Mouse (Mus musculus): ENCODE data around the gene Gm5901. TPM values are rescaled to one million over a fixed set of nuclear protein-coding genes. Genes with fewer than 3 reads are reported as not detected.
"Not testable (repeated sequence)": the region's sequence is repeated elsewhere in the genome, so short reads cannot be mapped to it uniquely, and the experiment has no call there.

Gm5901 gene
- polyA plus RNA-seq, 1 experiment from 2014 or later: not detected

DNA sequence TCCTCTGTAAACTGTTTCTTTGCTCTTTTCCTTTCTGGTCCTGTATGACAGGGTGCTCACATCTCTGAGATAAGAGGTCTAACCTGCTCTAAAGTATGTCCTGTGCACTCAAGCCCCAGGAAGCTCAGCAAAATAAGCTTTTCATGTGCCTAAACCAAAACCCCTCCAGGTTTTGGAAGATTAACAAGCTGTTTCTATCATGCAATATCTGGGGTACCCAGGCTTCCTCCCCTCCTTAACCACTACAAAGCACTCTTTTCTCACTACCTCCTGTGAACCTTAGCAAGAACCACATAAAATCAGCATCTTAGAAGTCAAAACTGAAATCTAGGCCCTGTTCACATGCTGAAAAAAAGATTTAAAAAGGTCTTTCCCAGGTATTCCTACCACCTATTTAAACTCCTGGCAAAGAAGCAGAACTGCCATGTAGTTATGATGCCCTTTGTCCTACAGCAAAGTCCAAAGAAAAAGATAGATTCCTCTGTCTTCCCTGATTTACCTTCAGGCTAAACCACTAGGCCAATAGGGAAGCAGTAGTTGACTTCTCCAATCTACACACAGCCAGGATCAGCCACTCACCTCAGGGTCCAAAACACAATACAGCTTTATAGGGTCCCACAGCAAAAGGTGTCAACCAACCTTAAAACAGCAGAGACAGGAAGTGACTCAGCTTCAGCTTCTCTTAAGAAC is 20.4 kb downstream of the Gm5901 start:
- Histone ChIP-seq H3K4me1 (ENCODE audit: control insufficient read depth, insufficient read depth, low read length) (peaks cover 6% of the 10 kb centered on the region), H3K27me3 (ENCODE audit: control insufficient read depth, insufficient read depth, low read length) (no peaks in the 10 kb centered on the region), H3K36me3 (ENCODE audit: control insufficient read depth, insufficient read depth, low read length) (0 out of 2 replicates have a peak, but pooled peaks cover 1% of the 10 kb centered on the region), H3K27ac (ENCODE audit: low read depth, low read length) (no peak overlapping the region), H3K4me3 (ENCODE audit: low read depth, low read length) (no peak overlapping the region), H3K9me3 (ENCODE audit: control insufficient read depth, low read length) (no peaks in the 10 kb centered on the region), H3K9ac (replicated peaks; ENCODE audit: low read depth, low read length) (no peak overlapping the region), H3K4me2 (ENCODE audit: low read depth, low read length) (no peak overlapping the region)
- ATAC-seq (ENCODE audit: low read depth): no peak

DNA sequence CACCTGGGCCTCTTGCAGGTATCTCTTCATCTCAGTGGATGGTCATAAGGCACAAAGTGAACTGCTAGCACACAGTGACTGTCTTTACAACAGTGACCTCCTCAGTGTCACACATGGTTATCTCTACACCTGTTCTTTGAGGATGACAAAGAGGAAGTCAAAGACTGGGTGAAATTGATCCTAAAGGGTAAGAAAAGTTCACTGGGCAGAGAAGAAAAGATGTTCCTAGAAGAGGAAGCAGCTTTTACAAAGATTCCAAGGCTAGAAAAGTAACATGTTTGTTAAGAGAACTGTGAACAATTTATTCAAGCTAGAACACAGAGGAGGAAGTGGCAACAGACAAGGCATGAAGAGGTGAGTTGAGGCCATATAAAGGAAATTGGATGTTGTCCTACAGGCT is 21.3 kb downstream of the Gm5901 start:
- Histone ChIP-seq H3K9me3 (ENCODE audit: control insufficient read depth, low read length) (no peaks in the 10 kb centered on the region), H3K4me2 (ENCODE audit: low read depth, low read length) (no peak overlapping the region), H3K27me3 (ENCODE audit: control insufficient read depth, insufficient read depth, low read length) (no peaks in the 10 kb centered on the region), H3K4me3 (ENCODE audit: low read depth, low read length) (no peak overlapping the region), H3K4me1 (ENCODE audit: control insufficient read depth, insufficient read depth, low read length) (peaks cover 8% of the 10 kb centered on the region), H3K36me3 (ENCODE audit: control insufficient read depth, insufficient read depth, low read length) (no peaks in the 10 kb centered on the region), H3K27ac (ENCODE audit: low read depth, low read length) (no peak overlapping the region), H3K9ac (replicated peaks; ENCODE audit: low read depth, low read length) (no peak overlapping the region)
- ATAC-seq (ENCODE audit: low read depth): no peak

DNA sequence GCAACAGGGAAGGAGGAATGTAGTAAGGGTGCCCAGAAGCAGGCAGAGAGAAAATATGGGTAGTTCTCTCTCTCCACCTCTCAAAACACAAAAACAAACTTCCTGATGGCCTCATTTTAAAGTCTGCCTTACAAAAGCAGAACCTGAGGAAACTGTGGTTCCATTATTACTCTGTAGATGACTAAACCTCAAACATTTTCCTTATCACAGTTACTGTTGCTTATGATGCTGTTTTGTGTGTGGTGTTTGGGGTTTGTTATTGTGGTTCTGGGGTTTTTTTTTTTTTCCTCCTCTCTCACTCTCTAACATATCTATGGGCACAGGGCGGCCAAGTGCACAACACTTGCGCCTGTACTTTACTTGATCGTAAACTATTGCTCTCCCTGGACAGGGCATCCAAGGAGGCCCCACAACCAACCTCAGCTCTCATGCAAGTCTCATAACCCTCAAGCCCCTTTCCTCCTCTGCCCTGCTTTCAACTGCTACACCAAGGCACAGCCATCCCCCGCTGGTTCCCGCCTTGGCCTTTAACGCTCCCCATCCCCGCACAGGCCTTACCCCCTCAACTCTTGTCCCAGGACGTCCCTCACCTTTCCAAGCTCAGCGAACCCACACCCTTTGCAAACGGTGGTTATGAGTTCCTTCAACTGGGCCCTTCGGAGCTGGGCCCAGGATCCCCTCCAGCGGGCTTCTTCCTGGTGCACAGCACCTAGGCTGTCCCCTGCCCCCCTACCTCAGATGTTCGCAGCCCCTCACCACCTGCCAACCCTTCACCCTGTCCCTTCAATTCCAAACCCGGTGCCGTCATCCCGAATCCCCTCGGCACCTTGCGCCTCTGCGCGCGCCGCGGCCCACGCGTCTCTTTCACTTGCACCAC is 24.5 kb downstream of the Gm5901 start:
- peak overlapping the region; percentile 59 for H3K4me2 ChIP-seq (ENCODE audit: low read depth, low read length)
- peak; percentile 62 for ATAC-seq (ENCODE audit: low read depth)
- no peaks in the 10 kb centered on the region for H3K9me3 ChIP-seq (ENCODE audit: control insufficient read depth, low read length)
- peak overlapping the region; percentile 76 for H3K9ac ChIP-seq (replicated peaks; ENCODE audit: low read depth, low read length)
- no peaks in the 10 kb centered on the region for H3K36me3 ChIP-seq (ENCODE audit: control insufficient read depth, insufficient read depth, low read length)
- H3K27ac ChIP-seq (ENCODE audit: low read depth, low read length): peak overlapping the region; percentile 64; the same call in 1 of the 2 replicates
- H3K27me3 ChIP-seq (ENCODE audit: control insufficient read depth, insufficient read depth, low read length): no peaks in the 10 kb centered on the region
- WGBS: under 1% methylated on average over 25 of the region's 25 CpGs
- H3K4me3 ChIP-seq (ENCODE audit: low read depth, low read length): peak overlapping the region; percentile 77
- H3K4me1 ChIP-seq (ENCODE audit: control insufficient read depth, insufficient read depth, low read length): peaks cover 9% of the 10 kb centered on the region

DNA sequence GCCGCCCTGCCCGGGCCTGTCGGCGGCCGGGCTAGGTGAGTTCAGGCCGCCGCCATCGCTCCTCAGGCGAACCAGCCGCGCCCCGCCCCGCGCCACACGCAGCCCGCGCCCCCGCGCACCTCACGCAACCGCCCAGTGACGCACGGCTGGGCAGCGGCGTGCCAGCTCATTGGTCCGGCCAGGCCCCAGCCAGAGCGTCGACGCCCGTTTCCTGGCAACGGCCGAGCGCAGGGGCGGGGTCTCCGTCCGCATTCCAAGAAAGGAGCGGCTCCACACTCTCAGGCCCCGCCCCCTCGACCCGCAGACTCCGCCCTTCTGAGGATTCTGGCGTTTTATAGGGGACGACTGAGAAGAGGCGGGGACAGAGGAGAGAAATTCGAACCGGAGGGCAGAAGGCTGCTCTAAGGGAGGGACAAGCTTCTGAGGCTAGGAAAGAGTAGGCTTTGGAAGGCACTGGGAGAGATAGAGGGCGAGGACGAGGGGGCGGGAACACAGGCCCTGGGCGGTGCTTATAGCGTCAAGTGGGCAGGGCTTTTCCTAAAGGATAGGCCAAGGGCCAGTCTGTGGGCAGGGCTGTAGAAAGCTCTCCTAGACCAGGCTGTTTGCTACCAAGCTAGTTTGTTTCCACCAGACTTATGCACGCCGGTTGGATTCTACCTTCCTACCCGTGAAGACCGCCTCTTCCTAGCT is 25.2 kb downstream of the Gm5901 start, which contains the start of gene Fam160a2:
Gene Fam160a2, minus strand, starts transcription at position 120 of the 690 bp plus-strand sequence.
- WGBS: under 1% methylated on average over 51 of the region's 55 CpGs
- Histone ChIP-seq H3K9me3 (ENCODE audit: control insufficient read depth, low read length) (no peaks in the 10 kb centered on the region), H3K4me1 (ENCODE audit: control insufficient read depth, insufficient read depth, low read length) (peaks cover 9% of the 10 kb centered on the region), H3K4me2 (ENCODE audit: low read depth, low read length) (peak within 1 kb of the TSS; percentile 59), H3K9ac (replicated peaks; ENCODE audit: low read depth, low read length) (peak within 1 kb of the TSS; percentile 76), H3K36me3 (ENCODE audit: control insufficient read depth, insufficient read depth, low read length) (no peaks in the 10 kb centered on the region), H3K4me3 (ENCODE audit: low read depth, low read length) (peak within 1 kb of the TSS; percentile 77), H3K27me3 (ENCODE audit: control insufficient read depth, insufficient read depth, low read length) (no peaks in the 10 kb centered on the region), H3K27ac (ENCODE audit: low read depth, low read length) (peak within 1 kb of the TSS; percentile 75)
- peak; percentile 99 for ATAC-seq (ENCODE audit: low read depth)

DNA sequence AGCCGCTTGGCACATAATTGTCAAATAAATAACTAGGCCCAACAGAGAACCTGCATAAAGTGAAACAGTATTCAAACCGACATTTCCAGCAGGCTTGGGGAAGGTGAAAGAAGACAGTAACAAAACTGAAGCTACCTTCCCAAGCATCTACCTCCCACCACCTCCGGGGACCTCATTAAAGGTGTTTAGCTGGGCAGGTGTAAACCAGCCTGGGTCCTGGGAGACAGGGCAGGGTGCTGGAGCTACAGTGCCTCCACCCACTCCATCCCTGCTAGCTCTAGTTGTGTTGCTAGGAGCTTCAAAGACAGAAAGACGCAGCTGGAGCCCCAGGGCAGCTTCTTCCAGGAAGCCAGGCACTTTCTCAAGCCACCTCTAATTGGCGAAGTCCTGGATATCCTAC is 29.4 kb downstream of the Gm5901 start, which contains the start of gene Cnga4:
Gene Cnga4, plus strand, starts transcription at position 301 of the 400 bp plus-strand sequence.
- WGBS: 73% methylated on average over 5 of the region's 5 CpGs
- Histone ChIP-seq H3K4me1 (ENCODE audit: control insufficient read depth, insufficient read depth, low read length) (peaks cover 3% of the 10 kb centered on the region; the same call in 1 of the 2 replicates), H3K4me3 (ENCODE audit: low read depth, low read length) (no peak within 1 kb of the TSS), H3K9me3 (ENCODE audit: control insufficient read depth, low read length) (no peaks in the 10 kb centered on the region), H3K27me3 (ENCODE audit: control insufficient read depth, insufficient read depth, low read length) (no peaks in the 10 kb centered on the region), H3K36me3 (ENCODE audit: control insufficient read depth, insufficient read depth, low read length) (no peaks in the 10 kb centered on the region), H3K27ac (ENCODE audit: low read depth, low read length) (no peak within 1 kb of the TSS), H3K4me2 (ENCODE audit: low read depth, low read length) (no peak within 1 kb of the TSS), H3K9ac (replicated peaks; ENCODE audit: low read depth, low read length) (no peak within 1 kb of the TSS)
- ATAC-seq (ENCODE audit: low read depth): no peak

DNA sequence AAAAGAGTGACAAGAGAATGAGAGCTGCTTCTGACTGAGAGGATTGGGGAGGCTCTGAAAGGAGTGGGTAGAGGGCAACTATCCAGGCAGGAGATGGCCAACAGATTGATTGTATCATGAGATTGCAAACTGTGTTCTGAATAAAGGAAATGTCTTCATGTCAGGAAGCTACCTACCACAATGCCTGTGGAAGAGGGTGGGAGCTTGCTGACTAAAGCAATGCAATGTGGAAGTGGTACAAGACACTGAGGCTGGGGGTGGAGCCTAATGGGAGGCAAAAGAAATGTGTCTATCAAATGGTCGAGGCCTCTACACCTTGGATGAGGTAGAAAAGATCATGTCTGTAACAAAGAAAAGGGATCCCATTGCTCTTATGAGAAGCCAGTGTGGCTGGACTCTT is 31.5 kb downstream of the Gm5901 start:
- no peak for ATAC-seq (ENCODE audit: low read depth)
- 71% methylated on average over 1 of the region's 1 CpGs for WGBS
- no peaks in the 10 kb centered on the region for H3K36me3 ChIP-seq (ENCODE audit: control insufficient read depth, insufficient read depth, low read length)
- no peak overlapping the region for H3K27ac ChIP-seq (ENCODE audit: low read depth, low read length)
- H3K4me2 ChIP-seq (ENCODE audit: low read depth, low read length): no peak overlapping the region
- H3K9me3 ChIP-seq (ENCODE audit: control insufficient read depth, low read length): no peaks in the 10 kb centered on the region
- H3K4me1 ChIP-seq (ENCODE audit: control insufficient read depth, insufficient read depth, low read length): no peaks in the 10 kb centered on the region
- H3K4me3 ChIP-seq (ENCODE audit: low read depth, low read length): no peak overlapping the region
- H3K27me3 ChIP-seq (ENCODE audit: control insufficient read depth, insufficient read depth, low read length): no peaks in the 10 kb centered on the region
- H3K9ac ChIP-seq (replicated peaks; ENCODE audit: low read depth, low read length): no peak overlapping the region

DNA sequence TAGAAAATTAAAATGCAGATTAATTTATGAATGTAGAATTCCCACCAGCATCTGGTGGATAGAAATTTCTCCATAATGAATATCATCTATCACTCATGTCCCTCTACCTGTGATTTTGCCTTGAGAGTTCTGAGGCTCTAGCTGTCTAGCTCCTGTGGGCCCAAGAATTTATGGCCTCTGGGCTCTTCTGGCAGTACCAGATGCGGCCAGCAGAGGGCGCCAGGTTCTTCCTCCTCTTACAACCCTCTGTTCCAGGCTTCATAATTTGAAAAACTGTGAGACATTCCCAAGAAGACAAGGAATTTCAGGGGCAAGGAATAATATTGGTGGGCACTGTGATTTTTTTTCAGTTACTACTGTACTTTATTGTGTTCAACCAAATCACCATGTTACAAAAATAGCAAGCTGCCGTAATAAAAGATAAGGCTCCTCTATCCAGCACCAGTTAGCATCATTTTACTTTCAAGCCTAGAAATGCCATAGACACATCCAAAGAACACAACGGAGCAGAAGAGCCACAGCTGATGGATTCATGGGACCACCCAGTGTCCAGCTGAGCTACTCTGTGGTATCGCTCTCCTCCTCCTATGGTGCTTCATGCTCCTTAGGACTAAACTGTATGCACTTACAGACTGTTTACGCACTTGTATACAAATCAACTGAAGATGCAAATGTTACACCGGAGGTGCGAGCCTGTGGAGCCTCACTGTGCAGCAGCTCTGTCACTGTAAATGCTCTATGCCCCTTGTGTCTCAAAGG is 37.2 kb downstream of the Gm5901 start:
- ATAC-seq (ENCODE audit: low read depth): peak; percentile 65

DNA sequence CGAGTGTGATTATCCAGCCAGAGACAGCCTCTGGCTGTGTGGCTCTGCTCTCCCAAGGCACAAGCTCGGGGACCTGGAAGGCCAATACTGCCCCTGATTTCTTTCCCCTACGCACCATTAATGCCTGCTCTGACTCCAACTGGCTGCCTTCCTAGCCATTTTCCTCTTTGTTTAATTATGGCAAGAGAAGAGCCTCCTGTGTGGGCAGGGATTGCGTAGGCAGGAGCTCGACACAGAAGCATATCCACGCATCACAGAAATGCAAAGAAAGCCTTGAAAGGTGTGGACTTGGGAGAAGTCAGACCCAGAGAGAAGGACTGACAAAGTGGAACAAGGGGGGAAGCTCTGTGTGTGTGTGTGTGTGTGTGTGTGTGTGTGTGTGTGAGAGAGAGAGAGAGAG is 39.5 kb downstream of the Gm5901 start:
- Histone ChIP-seq H3K4me2 (ENCODE audit: low read depth, low read length) (no peak overlapping the region), H3K9ac (replicated peaks; ENCODE audit: low read depth, low read length) (no peak overlapping the region), H3K9me3 (ENCODE audit: control insufficient read depth, low read length) (no peaks in the 10 kb centered on the region), H3K27me3 (ENCODE audit: control insufficient read depth, insufficient read depth, low read length) (no peaks in the 10 kb centered on the region), H3K4me1 (ENCODE audit: control insufficient read depth, insufficient read depth, low read length) (no peaks in the 10 kb centered on the region), H3K27ac (ENCODE audit: low read depth, low read length) (no peak overlapping the region), H3K4me3 (ENCODE audit: low read depth, low read length) (no peak overlapping the region), H3K36me3 (ENCODE audit: control insufficient read depth, insufficient read depth, low read length) (no peaks in the 10 kb centered on the region)
- ATAC-seq (ENCODE audit: low read depth): no peak
- 50% methylated on average over 6 of the region's 6 CpGs for WGBS

More for the DNA sequence above, 37.2 kb downstream of the Gm5901 start:
- not testable (repeated sequence) for H3K4me3 ChIP-seq (ENCODE audit: low read depth, low read length); H3K9me3 ChIP-seq (ENCODE audit: control insufficient read depth, low read length); H3K27ac ChIP-seq (ENCODE audit: low read depth, low read length); H3K9ac ChIP-seq (replicated peaks; ENCODE audit: low read depth, low read length); H3K4me1 ChIP-seq (ENCODE audit: control insufficient read depth, insufficient read depth, low read length); H3K36me3 ChIP-seq (ENCODE audit: control insufficient read depth, insufficient read depth, low read length); H3K4me2 ChIP-seq (ENCODE audit: low read depth, low read length); H3K27me3 ChIP-seq (ENCODE audit: control insufficient read depth, insufficient read depth, low read length)
- 56% methylated on average over 8 of the region's 8 CpGs for WGBS

Data from neural tube, embryonic 14.5 days (tissue).